In genomic region chr8:70801156-70801555, GRCm38 (mm10) we compare ENCODE assay signal across 12 mouse cellular contexts. TPM values are rescaled to one million over a fixed set of nuclear protein-coding genes. Genes with fewer than 3 reads are reported as not detected.
DNase-seq lines count a peak whose midpoint lies in the region; ATAC-seq and TF ChIP-seq lines count a peak whose summit lies in the region.
"Had no signal": no experiment of that assay in that cellular context is flagged by ENCODE, and none has a peak within 500 bp of the region (broad histone marks: within the 10 kb centered on the region; RNA-seq: fewer than 3 reads in every experiment).

No protein-coding gene starts in this region.

- no peak for TF ChIP-seq EP300 in liver, postnatal 0 days (IDR thresholded peaks at IDR 0.05; ENCODE audit: low read depth)

- H3K4me2 ChIP-seq in liver, postnatal 0 days (ENCODE audit: low read depth, low read length) = peak overlapping the region; percentile 33
- H3K4me2 ChIP-seq: liver, embryonic 15.5 days had no signal

- 25% methylated on average over 15 of the region's 15 CpGs for WGBS in liver, postnatal 0 days (ENCODE audit: insufficient replicate concordance)
- 16% methylated on average over 11 of the region's 15 CpGs for WGBS in macrophage (ENCODE audit: missing documents)

- H3K36me3 ChIP-seq in liver, postnatal 0 days (replicated peaks; ENCODE audit: insufficient read depth, low read length) = 0 out of 2 replicates have a peak, but pooled peaks cover 4% of the 10 kb centered on the region
- no peaks in the 10 kb centered on the region for H3K36me3 ChIP-seq in macrophage (ENCODE audit: inconsistent target)
- H3K36me3 ChIP-seq: liver, embryonic 15.5 days had no signal

- ATAC-seq in liver, postnatal 0 days = no peak
- peak; percentile 4; the same call in 1 of the 2 replicates for ATAC-seq in granulocyte monocyte progenitor cell, adult 5-6 weeks (replicated peaks; ENCODE audit: poor library complexity, severe bottlenecking)
- no peak for ATAC-seq in inflammation-experienced regulatory T-cells, adult 6 months

- peaks cover 12% of the 10 kb centered on the region for H3K27me3 ChIP-seq in liver, postnatal 0 days (ENCODE audit: insufficient read depth, low read length)

- no peak for TF ChIP-seq CTCF in liver, postnatal 0 days (IDR thresholded peaks at IDR 0.05; ENCODE audit: low read depth)

- no peaks in the 10 kb centered on the region for H3K9me3 ChIP-seq in liver, postnatal 0 days (ENCODE audit: low read length)
- H3K9me3 ChIP-seq: liver, embryonic 15.5 days had no signal

- no peak overlapping the region for H3K9ac ChIP-seq in liver, postnatal 0 days (replicated peaks)
- H3K9ac ChIP-seq: liver, embryonic 15.5 days had no signal

- 0 out of 2 replicates have a peak overlapping the region, but pooled peaks have one; percentile 41 for H3K27ac ChIP-seq in liver, postnatal 0 days (ENCODE audit: low read depth)
- H3K27ac ChIP-seq in macrophage = peak overlapping the region; percentile 15; the same call in 1 of the 2 replicates
- H3K27ac ChIP-seq: liver, embryonic 15.5 days had no signal

- DNase-seq in liver, postnatal 0 days = no peak
- no peak for DNase-seq in liver
- peak; percentile 76 for DNase-seq in thymus, postnatal 25 days
- DNase-seq in cerebellum, postnatal 14 days = no peak
- DNase-seq: gastrocnemius, postnatal 25 days; heart, postnatal 4 days; kidney, adult 18-20 months had no signal

- peaks cover 70% of the 10 kb centered on the region for H3K4me1 ChIP-seq in liver, postnatal 0 days (ENCODE audit: insufficient read depth)

- H3K79me2 ChIP-seq in macrophage (ENCODE audit: inconsistent target) = peaks cover 45% of the 10 kb centered on the region

- no peak overlapping the region for H3K4me3 ChIP-seq in liver, postnatal 0 days (ENCODE audit: low read depth, low read length)
- H3K4me3 ChIP-seq in macrophage (ENCODE audit: inconsistent target) = no peak overlapping the region
- H3K4me3 ChIP-seq: liver, embryonic 15.5 days had no signal

RNA-seq across cellular contexts. Expression of gene Mast3, which starts 3.7 kb away (rescaled TPM):
- 5.2 and 6.0 TPM in 2 replicates for polyA plus RNA-seq in liver, postnatal 0 days (2015; fragmentation: Nextera tagmentation; extraction: Ambion mirVana)
- 74.8 and 78.5 TPM in 2 replicates for total RNA-seq in granulocyte monocyte progenitor cell, adult 5-6 weeks (2014; fragmentation: Nextera tagmentation)
- total RNA-seq in granulocyte monocyte progenitor cell, adult 5-6 weeks (2017) = 12.4 and 12.5 TPM in 2 replicates
- 100 to 1,000 TPM in 18 of 26 experiments, 10 to 100 TPM in 8; 21.9 to 301 (median 190) TPM for total RNA-seq in macrophage (2018; cell fraction: chromatin; rRNA removed)
- 10 to 100 TPM; 19.1 to 88.9 (median 67.2) TPM for total RNA-seq in macrophage (2018; cell fraction: cytosol; rRNA removed)
- 100 to 1,000 TPM in 16 of 26 experiments, 10 to 100 TPM in 10; 21.5 to 225 (median 122) TPM for total RNA-seq in macrophage (2018; cell fraction: nucleus; rRNA removed)
- 40.6 to 60.5 TPM (median 46.5 TPM) in 3 replicates for polyA plus RNA-seq in macrophage (2018)
- polyA plus RNA-seq in inflammation-experienced regulatory T-cells, adult 6 months (2017; shearing (Covaris generic)) = 10 to 100 TPM; 14.8 to 20.5 (median 18.4) TPM

RNA-seq across cellular contexts. Expression of gene Il12rb1, which starts 7.1 kb away (rescaled TPM):
- polyA plus RNA-seq in liver, postnatal 0 days (2015; fragmentation: Nextera tagmentation; extraction: Ambion mirVana) = 0.19 and 0.25 TPM in 2 replicates
- total RNA-seq in granulocyte monocyte progenitor cell, adult 5-6 weeks (2014; fragmentation: Nextera tagmentation) = 0.24 and 0.62 TPM in 2 replicates
- total RNA-seq in granulocyte monocyte progenitor cell, adult 5-6 weeks (2017) = 0.52 and 1.4 TPM in 2 replicates
- total RNA-seq in macrophage (2018; cell fraction: chromatin; rRNA removed) = 100 to 1,000 TPM in 1 of 26 experiments, 10 to 100 TPM in 10, 1 to 10 TPM in 12, under 1 TPM in 3; 0.47 to 109 (median 5.8) TPM
- 10 to 100 TPM in 13 of 26 experiments, 1 to 10 TPM in 13; 1.1 to 78.6 (median 14.7) TPM for total RNA-seq in macrophage (2018; cell fraction: cytosol; rRNA removed)
- total RNA-seq in macrophage (2018; cell fraction: nucleus; rRNA removed) = 100 to 1,000 TPM in 9 of 26 experiments, 10 to 100 TPM in 6, 1 to 10 TPM in 11; 3.4 to 198 (median 28.8) TPM
- 1.4 to 7.6 TPM (median 1.6 TPM) in 3 replicates for polyA plus RNA-seq in macrophage (2018)
- 10 to 100 TPM; 13.8 to 38.5 (median 18.3) TPM for polyA plus RNA-seq in inflammation-experienced regulatory T-cells, adult 6 months (2017; shearing (Covaris generic))
- total RNA-seq: gastrocnemius, postnatal 25 days had no signal
- polyA plus RNA-seq: neural tube, embryonic 11.5 days had no signal

RNA-seq across cellular contexts. Expression of gene Pik3r2, which starts 24.6 kb away (rescaled TPM):
- polyA plus RNA-seq in liver, postnatal 0 days (2015; fragmentation: Nextera tagmentation; extraction: Ambion mirVana) = 8.9 and 9.0 TPM in 2 replicates
- 6.6 and 14.0 TPM in 2 replicates for total RNA-seq in granulocyte monocyte progenitor cell, adult 5-6 weeks (2014; fragmentation: Nextera tagmentation)
- total RNA-seq in granulocyte monocyte progenitor cell, adult 5-6 weeks (2017) = 12.1 and 16.6 TPM in 2 replicates
- 10 to 100 TPM in 15 of 26 experiments, 1 to 10 TPM in 11; 2.0 to 45.1 (median 11.1) TPM for total RNA-seq in macrophage (2018; cell fraction: chromatin; rRNA removed)
- total RNA-seq in macrophage (2018; cell fraction: cytosol; rRNA removed) = 10 to 100 TPM; 14.9 to 33.2 (median 21.8) TPM
- total RNA-seq in macrophage (2018; cell fraction: nucleus; rRNA removed) = 10 to 100 TPM in 16 of 26 experiments, 1 to 10 TPM in 10; 2.9 to 36.2 (median 12.5) TPM
- 23.2 to 26.1 TPM (median 23.3 TPM) in 3 replicates for polyA plus RNA-seq in macrophage (2018)
- polyA plus RNA-seq in inflammation-experienced regulatory T-cells, adult 6 months (2017; shearing (Covaris generic)) = 1 to 10 TPM; 2.6 to 5.4 (median 5.4) TPM

RNA-seq across cellular contexts. Expression of gene Arrdc2, which starts 38.4 kb away (rescaled TPM):
- polyA plus RNA-seq in liver, postnatal 0 days (2015; fragmentation: Nextera tagmentation; extraction: Ambion mirVana) = 6.1 and 6.2 TPM in 2 replicates
- 5.0 and 16.1 TPM in 2 replicates for total RNA-seq in granulocyte monocyte progenitor cell, adult 5-6 weeks (2014; fragmentation: Nextera tagmentation)
- 4.7 and 8.7 TPM in 2 replicates for total RNA-seq in granulocyte monocyte progenitor cell, adult 5-6 weeks (2017)
- 100 to 1,000 TPM in 2 of 26 experiments, 10 to 100 TPM in 24; 15.4 to 123 (median 72.6) TPM for total RNA-seq in macrophage (2018; cell fraction: chromatin; rRNA removed)
- 10 to 100 TPM in 15 of 26 experiments, 1 to 10 TPM in 11; 2.6 to 19.5 (median 12.0) TPM for total RNA-seq in macrophage (2018; cell fraction: cytosol; rRNA removed)
- total RNA-seq in macrophage (2018; cell fraction: nucleus; rRNA removed) = 10 to 100 TPM; 10.7 to 98.5 (median 44.3) TPM
- 8.1 to 21.9 TPM (median 12.1 TPM) in 3 replicates for polyA plus RNA-seq in macrophage (2018)
- polyA plus RNA-seq in inflammation-experienced regulatory T-cells, adult 6 months (2017; shearing (Covaris generic)) = 1 to 10 TPM; 1.9 to 7.8 (median 3.7) TPM

RNA-seq across cellular contexts. Expression of gene Mpv17l2, which starts 40.4 kb away (rescaled TPM):
- 36.3 and 39.9 TPM in 2 replicates for polyA plus RNA-seq in liver, postnatal 0 days (2015; fragmentation: Nextera tagmentation; extraction: Ambion mirVana)
- 28.6 and 41.1 TPM in 2 replicates for total RNA-seq in granulocyte monocyte progenitor cell, adult 5-6 weeks (2014; fragmentation: Nextera tagmentation)
- 9.0 and 9.3 TPM in 2 replicates for total RNA-seq in granulocyte monocyte progenitor cell, adult 5-6 weeks (2017)
- total RNA-seq in macrophage (2018; cell fraction: chromatin; rRNA removed) = 10 to 100 TPM in 9 of 26 experiments, 1 to 10 TPM in 13, not detected in 4; 1.0 to 18.7 (median 8.1) TPM
- total RNA-seq in macrophage (2018; cell fraction: cytosol; rRNA removed) = 10 to 100 TPM; 21.2 to 51.6 (median 33.0) TPM
- total RNA-seq in macrophage (2018; cell fraction: nucleus; rRNA removed) = 10 to 100 TPM in 17 of 26 experiments, 1 to 10 TPM in 9; 2.6 to 29.3 (median 14.0) TPM
- 26.0 to 40.2 TPM (median 29.3 TPM) in 3 replicates for polyA plus RNA-seq in macrophage (2018)
- 10 to 100 TPM; 35.5 to 46.1 (median 42.5) TPM for polyA plus RNA-seq in inflammation-experienced regulatory T-cells, adult 6 months (2017; shearing (Covaris generic))
